Mouse (Mus musculus) CD8-positive naive resting alpha-beta T cell, adult 2 months (primary cell): ENCODE results near the gene Ctnna3.

Experiments used
- DNase-seq, 2 experiments: peaks; one replicate each; pipeline ENCODE4 v3.0.0; 2022; ENCODE audit warnings: low read depth in 2 of 2, low spot score in 2 of 2

The Ctnna3 gene

DNA sequence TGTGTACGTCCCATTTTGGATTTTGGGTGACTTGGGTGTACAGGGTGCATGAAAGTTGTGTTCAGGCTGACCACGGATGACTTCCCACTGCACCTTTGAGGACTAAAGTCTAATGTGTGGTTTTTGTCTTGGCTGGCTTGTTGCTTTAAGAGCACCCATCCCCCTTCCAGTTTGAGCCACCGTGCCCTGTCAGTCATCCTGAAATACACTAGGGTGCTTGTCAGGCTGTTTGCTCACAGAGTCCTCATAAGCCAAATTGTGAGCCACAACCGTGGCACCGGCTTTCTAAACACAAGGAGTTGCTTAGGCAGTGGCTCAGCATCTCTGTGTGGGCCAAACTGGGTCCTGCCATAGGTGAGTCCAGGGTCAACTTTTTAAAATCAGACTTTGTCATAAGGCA is 50.2 kb downstream of the Ctnna3 start:
- no peak for DNase-seq

DNA sequence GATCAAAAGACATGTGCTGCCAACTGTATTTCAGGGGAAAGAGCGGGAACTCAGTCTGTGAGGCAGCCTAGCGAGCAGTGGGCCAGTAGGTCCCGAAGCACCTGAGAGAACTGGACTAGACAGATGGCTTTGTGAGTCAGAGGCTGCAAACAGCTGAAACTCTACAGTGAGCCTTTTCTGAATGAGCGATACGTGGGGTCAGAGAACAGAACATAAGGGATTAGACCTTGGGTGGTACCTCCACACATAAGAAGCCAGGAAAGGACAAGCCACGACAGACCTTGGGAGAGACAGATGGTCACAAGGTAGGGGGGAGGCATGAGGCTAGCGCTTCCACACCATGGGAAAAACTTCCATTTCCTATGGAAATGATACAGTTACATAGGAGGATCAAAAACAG is 58.4 kb downstream of the Ctnna3 start:
- no peak for DNase-seq

DNA sequence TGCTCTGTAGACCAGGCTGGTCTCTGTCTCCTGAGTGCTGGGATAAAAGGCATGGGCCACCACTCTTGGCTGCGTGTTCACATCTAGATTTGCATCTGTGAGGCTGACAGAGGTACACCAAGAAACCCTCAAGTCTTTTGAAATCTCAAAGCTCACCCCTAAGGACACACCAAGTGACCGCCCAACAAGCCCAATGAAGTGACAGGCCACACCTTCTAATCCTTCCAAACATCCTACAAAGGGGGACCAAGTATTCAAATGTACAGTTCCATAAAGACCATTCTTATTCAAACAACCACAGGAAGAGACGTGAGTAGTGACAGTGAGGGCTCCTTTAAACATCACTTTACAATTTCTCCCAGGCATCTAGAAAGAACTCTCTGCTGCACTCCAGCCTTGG is 94.1 kb downstream of the Ctnna3 start:
- no peak for DNase-seq

DNA sequence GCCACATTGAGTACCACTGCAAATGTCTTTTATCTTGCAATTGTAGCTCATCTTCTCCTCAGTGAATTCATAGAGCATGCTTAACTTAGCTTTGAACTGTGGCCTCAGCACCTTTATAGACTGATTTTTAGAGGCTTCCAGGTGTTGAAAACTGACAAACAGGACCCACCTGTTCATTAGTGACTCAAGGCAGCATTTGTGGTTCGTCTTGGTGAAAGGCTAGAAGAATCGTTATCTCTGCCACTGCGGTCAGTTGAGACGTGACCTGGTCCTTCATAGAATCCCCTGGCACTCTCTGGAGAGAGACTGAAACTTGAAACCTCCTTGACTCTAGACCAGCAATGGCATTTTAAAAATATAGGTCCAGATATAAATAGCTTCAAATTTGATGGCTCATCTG is 96.1 kb downstream of the Ctnna3 start:
- DNase-seq, result no peak

DNA sequence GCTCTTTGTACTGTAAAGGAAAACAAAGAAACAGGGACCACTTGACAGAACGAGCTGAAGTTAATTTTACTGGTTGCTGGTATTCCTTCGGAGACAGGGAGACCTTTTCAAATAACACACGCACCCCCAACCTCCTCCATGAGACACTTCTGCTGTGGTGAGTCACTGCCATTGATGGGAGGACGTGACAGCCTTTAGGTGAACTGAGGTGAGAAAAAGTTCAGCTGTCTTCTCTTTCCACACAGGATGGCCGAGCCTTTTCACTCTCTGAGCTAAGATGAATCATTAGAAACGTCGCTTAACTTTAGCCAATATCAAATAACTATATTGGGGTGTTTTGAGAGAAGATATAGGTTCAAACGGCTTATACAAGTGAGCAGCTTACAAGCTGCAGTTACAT is 102.5 kb downstream of the Ctnna3 start:
- no peak for DNase-seq

DNA sequence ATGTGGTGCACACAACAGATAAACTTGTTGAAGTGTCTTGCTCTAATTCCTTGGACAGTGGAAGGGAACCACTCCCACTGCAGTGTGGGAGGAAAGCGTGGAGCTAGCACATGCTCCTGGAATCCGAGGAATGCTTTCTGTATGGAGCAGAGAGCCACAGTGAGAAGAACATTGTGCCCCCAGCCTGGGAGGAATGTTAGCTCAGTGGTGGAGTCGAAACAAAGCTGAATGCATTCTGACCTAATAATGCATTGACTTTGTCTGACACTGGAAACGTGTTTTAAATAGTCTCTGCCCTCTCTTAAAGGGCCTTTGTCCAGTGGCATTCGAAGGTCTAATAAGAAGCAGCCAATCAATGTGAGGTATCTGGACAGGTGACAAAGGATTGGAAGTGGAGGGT is 111.9 kb downstream of the Ctnna3 start:
- DNase-seq, result no peak

DNA sequence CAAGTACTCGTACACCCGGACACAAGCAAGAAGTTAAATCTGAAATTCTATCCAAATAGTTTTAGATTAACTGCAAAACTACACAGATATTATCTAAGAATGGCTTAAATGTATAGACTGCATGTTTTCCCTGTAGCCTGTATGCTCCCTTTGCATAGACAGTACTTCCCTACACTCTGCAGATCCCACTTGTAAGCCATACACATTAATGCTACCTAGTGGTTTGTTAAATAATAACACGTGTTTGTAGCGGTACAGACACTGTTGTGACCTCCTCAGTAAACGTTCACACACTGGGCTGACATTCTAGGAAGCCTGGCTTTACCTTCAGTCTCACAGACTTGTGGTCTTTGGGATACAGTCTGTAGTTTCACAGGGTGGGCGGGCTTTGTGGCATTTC is 112.6 kb downstream of the Ctnna3 start:
- no peak for DNase-seq

DNA sequence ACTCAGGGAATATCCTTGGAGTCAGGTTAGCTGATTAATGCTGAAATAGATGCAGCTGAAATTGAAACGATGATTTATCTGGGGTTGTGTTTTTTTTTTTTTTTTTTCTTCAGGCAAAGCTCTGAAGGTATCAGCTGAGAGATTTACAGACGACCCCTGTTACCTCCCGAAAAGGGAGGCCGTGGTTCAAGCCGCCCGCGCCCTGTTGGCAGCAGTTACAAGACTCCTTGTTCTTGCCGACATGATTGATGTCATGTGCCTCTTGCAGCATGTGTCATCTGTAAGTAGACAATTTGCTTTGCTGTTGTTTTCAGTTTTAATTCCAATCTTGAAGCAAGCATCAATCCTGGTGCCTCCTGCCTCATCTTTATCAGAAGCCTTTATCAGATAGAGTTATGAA is 136.8 kb downstream of the Ctnna3 start:
- no peak for DNase-seq

DNA sequence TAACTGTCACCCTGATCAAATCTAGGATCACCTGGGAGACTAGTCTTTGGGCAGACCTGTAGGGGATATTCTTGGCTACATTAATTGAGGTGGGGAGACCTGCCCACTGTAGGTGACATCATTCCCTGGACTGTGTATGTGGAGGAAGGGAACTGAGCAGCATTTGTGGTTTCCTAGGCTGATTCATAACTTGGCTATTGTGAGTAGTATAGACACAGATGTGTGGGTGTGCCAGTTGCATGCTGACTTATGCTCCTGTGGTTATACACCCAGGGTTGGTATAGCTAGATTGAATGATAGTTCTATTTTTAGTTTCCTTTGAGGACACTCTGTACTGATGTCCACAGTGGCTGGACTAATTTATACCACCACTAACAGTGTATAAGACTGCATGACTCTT is 141.7 kb downstream of the Ctnna3 start:
- DNase-seq, result no peak

DNA sequence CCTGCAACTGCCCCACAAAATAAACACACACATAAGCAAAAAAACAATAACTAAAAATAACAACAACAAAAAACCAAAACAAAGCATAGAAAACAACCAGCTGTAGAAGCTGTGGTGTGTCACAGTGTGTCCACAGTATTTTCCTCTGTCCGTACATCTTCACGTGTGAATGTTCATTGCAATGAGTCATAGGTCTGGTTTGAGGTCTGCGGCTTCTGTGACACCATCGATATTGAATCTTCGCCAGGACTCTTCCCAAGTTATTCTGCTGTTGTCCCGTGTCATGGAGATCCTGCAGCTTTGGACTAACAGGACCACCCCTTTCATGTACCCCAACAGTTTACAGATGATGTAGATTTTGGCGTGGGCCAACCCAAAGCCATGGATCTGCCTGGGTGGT is 143.0 kb downstream of the Ctnna3 start:
- DNase-seq, result no peak

DNA sequence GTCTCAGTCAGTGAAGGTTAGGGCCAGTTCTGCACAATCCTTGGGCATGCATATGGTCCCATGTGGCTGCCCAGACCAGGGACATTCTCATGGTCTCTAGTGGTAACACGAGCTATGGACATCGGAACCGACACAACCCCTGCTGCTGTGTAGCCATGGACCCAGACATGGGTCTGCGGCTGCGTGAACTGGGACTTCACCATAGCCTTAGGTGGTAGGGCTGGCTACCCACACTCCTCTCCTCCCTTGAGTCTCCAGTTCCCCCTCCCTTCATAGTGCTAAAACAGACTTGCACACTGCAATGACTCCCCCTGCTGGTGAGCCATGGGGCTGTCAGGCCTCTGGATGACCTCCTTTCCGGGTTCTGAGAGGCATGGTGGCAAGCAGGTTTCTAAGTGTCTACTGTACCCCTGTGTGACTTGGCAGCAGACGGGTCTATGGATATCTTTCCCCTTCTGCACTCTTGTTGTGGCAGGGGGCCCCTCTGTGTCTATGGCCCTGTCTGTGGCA is 144.3 kb downstream of the Ctnna3 start:
- no peak for DNase-seq

DNA sequence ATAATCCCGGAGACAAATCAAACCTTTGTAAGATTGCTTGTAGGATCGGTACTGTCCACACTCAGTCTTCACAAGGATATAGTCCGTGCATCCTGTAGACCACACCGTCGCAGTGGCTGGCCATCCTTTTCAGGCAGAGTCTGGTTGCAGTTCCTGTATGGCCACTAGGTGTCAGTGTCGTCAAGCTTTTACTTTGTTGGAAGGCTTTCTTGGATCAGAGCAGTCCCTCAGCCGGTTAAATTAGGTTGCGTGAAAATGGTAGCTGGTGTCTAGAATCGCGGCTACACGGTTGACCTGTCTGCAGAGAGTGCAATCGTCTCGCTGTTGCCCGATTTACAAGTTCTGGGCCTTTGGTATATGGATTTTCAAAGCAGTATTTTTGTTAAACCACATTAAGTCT is 152.7 kb downstream of the Ctnna3 start:
- DNase-seq, result peak; percentile 18 to 30

DNA sequence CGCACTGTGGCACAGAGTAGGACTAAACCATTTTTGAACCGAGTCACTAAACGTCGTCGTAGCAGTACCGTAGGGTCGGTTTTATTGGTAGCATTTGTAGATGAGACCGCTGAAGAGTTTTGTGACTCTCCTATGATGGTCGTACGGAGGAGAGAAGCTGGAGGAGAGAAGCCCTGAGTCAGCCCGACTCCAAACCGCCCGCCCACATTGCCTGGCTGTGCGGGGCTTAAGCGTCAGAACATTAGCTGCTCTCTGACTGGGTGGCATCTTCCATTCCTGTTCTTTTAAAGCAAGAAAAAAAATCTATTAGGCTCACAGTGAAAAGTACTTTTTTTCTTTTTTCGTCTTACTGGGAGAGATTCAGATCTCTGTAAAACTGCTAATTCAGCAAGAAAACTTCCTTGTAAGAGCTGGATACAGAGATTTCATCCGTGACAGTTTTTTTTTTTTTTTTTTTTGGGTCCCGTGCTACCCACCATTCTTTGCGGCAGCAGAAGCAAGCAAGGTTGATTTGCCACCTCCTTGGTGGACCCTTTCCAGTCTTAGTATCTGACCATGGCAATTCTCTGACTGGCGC is 154.0 kb downstream of the Ctnna3 start:
- no peak for DNase-seq

DNA sequence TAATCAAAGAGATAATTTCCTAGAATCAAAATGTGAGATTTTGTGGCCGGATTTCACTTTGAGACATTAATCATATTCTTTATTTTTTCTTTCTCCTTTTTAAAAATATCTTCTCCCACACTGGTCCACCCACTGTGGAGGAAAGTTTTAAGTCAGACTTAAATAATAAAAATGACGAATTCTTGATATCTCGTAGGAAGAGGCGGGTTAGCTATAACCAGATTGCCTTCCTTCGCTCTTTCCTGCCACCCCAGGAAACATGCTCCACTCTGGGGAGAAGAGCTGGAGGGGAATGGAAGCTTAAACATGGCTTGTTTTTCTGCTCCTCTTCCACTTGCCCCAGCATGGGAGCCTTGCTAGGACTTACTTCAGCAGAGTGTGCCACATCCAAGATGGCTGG is 169.5 kb downstream of the Ctnna3 start:
- no peak for DNase-seq

DNA sequence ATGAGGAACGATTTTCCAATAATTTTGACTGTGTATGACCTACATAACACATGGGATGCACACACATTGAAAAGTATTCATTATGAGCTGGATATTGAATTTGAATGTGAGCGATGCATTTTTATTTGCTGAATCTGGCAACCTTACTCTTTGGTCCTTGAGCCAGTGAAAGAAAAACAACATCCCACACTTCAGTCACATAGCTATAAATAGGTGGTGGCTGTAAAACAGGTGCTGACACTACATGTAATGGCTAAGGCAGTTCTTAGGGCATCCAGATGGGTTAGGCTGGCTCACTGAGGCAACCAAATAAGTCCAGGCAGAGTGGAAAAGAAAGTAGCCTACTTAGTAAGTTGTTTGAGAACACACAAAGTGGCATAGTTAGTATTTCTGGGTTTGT is 171.3 kb downstream of the Ctnna3 start:
- no peak for DNase-seq

DNA sequence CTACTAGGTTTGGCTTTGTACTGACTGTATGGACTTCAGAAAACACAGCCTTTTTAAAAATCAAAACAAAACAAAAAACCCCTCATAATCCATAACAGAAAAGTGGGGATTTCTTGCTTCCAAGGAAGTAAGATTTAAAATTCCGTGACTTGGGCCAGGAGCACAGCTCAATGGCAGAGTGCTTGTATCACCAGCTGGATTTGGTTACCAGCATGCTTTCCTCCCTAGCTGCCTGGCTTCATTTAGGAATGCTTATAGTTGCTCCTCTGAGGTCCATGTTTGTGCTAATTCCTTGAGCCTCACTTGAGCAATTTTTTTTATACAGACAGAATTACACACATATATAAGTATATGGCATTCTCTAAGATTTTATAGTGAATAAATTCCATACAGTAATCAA is 198.6 kb downstream of the Ctnna3 start:
- no peak for DNase-seq

DNA sequence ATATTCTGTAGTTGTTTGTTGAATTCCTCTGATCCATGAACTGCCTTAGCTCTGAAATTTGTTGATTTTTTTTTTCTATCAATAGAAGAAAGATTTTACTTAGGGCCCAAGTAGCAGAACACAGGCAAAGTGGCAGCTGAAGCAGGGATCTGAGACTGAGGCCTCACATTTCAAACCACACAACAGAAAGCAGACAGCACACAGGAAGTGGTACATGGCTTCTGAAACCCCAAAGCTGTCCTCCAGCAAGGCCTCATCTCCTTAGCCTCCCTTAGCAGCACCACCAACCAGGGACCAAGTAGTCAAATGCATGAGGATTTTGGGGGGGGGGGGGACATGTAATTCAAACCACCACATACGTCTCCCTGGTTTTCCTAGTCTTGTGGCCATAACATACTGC is 204.0 kb downstream of the Ctnna3 start:
- DNase-seq, result no peak

DNA sequence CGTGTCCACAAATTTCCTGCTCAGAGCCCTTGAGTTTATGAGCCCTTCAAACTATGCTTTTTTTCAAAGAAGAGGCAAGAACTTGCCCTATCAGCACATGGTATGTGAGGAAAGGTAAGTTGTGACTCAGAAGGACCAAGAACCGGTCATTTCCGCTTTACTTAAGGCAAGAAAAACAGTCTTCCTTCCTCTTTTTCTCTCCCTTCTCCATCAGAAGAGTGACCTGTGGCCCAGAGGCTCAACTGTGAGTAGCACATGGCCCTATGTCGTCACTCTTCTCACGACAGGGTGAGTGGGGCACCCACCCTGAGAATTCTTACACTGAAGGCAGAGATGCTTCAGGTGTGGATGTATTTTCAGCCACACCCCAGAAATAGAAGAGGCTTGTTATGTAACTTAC is 208.1 kb downstream of the Ctnna3 start:
- DNase-seq, result no peak

DNA sequence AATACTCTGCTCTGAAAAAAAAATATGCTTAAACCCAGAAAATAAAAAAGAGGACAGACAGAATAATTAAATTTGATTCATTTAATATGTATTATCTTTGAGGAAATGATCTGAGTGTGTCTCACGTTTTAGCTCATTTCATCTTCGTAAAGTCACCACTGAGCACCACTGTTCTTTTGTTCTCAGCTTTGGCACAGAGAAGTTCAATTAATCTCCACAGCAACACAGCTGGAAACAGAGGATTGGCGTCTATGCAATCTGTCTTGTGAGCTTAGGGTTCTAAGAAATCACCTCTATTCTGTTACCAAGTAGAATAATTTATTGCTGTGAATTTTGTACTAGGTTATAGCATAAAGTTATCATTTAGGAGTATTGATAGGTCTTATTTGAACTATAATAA is 217.4 kb downstream of the Ctnna3 start:
- no peak for DNase-seq

DNA sequence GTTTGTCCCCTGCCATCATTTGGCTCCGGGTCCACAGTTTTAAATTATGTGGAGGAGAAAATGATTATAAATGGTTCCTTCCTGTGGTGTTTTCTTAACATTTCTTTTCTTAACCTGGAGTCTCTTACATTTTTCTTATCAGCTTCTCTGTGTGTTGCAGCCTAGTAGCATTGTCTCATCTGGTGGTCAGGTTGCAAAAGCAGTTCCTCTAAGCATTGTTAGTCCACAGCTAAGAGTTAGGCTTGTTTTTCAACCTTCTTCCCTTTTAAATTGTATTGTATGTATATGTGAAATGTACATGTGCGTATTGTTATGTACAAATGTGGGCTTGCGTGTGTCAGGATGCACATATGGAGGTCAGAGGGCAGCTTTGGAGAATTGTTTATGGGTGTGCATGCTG is 220.4 kb downstream of the Ctnna3 start:
- DNase-seq, result no peak

DNA sequence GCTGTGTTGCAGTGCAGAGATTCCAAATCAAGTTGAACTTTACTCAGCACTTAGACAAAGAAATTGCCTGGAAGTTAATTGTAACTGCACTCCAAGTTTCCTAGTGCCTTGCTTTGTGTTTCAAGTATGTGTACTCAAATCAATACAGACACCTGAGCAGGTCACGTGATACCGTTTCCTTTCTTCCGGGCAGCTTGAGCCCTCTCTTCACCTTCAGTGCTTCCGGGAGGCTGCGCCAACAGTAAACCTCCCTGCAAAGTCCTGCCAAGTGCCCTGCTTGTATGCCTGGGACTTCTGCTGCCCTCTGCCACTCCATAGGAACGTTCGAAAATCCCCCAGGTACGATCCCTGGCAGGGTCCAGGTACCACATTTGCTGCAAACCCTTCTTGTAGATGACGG is 223.0 kb downstream of the Ctnna3 start:
- no peak for DNase-seq

DNA sequence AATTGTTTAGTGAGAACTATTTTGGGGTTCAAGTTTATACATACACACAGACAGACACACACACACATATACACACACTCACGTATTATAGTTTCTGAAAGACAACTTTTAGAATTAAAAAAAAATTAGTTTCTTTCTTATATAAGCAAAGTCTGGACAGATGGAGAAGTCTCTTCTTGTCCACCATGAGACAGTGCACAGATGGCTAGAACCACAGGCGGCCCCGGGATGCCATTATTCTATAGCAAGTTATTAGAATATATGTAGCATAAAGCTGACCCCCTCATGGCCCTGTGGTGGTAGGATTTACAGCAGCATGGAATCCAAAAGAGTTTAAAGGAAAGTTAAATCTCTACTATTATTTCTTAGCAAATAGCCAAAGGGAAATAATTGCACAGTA is 223.7 kb downstream of the Ctnna3 start:
- no peak for DNase-seq

DNA sequence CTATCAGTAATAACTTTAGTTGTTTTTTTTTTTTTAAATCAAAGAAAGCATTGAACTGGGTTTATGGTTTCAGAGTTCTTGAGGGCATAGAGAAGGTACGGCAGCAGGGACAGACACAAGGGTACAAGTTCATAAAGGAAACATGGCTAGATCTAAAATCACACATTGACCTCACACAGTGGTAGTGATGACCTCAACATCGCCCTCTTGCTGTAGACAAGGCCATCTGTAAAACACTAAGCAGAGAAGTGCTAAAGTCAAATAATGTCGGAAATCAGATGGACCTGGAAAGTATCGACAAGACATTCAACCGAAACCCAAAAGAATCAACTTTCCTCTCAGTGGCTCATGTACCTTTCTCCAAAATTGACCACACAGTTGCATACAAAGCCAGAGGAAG is 224.7 kb downstream of the Ctnna3 start:
- no peak for DNase-seq

DNA sequence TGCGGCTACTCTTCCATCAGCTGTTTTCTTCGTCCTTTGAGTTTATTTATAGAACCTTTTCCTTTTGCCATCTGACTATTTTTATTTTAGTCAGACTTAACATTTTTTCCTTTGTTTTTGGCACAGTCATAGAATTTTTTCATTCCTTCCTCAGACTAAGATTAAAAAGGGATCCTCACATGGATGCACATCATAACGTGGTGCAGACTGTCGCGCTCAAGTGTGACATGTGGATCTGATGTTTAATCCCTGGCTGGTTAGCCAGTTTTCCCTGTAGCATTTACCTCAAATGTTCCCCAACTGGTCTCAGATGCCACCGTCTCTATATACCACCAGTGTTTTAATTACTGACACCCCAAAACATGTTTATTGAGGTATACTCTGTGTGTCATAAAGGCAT is 246.4 kb downstream of the Ctnna3 start:
- no peak for DNase-seq
